Mouse (Mus musculus): ENCODE results near the gene Tekt2. TPM values are rescaled to one million over a fixed set of nuclear protein-coding genes. Genes with fewer than 3 reads are reported as not detected.

Gene Tekt2
- 1 to 10 TPM in 1 of 2 experiments, not detected in 1; 1.1 TPM for total RNA-seq (2023)

GRCm38 (mm10) chr4:126325281-126325861, at the start of gene Tekt2:
Gene Tekt2 (minus strand): TSS chr4:126325688.

DNA sequence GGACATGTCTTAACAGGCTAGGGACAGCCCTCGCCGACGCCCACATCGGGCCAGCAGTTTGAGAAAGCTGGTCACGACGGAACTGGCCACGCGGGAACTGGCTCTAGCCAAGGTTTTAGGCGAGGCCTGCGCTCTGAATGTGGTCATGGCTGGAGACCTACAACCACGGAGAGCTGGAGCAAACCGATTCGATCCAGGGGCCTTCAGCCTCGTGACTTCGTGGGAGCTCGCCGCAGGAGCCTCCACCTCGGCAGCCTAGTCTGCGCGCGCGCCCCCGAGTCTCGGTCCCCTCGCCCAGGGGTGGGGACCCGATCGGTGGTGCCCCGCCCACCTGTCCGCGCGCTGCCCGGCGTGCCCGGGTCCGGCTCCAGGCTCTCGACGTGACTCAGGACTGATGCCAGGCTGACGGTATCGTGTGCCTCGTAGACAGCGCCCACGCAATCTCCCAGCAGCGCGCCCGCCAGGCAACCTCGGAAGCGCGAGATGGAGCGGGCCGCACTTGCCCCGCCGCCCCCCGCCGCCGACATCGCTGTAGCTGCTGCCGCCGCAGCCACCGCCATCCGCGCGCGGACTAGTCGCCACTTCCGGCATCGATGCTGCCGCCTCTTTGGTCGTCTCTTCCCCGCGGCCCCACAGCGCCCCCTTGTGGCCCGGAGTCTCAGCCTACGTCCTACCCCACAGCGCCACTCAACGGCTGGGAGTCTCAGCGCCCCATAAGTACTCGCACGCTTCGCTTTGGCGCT, 4.2 kb downstream of the Tekt2 start, which contains the start of gene Adprhl2:
Gene Adprhl2 (minus strand): TSS at position 593 of the 743 bp plus-strand sequence.

DNA sequence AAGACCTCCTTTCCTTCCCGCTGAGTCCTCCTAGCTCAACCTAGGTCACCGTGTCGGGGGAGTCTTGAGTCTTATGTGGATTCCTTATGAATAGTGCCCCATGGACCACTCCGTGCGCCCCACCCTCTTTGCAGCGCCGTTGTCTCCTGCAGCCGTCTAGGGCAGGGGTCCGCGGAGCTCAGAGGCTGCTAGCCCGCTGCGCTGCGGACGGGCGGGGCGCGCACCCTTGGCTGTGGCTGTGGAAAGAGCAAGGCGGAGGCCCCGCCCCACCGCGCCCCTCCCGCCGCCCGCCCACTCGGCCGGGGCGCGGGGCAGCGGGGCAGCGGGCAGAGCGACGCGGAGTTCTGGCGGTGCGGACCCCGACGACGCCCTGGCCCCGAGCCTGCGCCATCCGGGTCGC, 39.0 kb downstream of the Tekt2 start, which contains the start of gene Col8a2:
Gene Col8a2 (plus strand): TSS at position 302 of the 400 bp plus-strand sequence.

Other genes with a start within 250 kb of the Tekt2 start
- gene Lsm10, start 229.1 kb downstream of the Tekt2 start, total RNA-seq (2023), result 10 to 100 TPM; 17.1 to 19.2 TPM
- 10 to 100 TPM; 37.0 to 42.5 TPM for gene Stk40, start 221.7 kb downstream of the Tekt2 start, total RNA-seq (2023)
- 1 to 10 TPM; 4.4 to 5.0 TPM for gene Eva1b, start 177.9 kb downstream of the Tekt2 start, total RNA-seq (2023)
- 1 to 10 TPM in 1 of 2 experiments, under 1 TPM in 1; 0.95 to 1.3 TPM for gene Sh3d21, start 162.2 kb downstream of the Tekt2 start, total RNA-seq (2023)
- 100 to 1,000 TPM; 542 to 583 TPM for gene Thrap3, start 122.9 kb downstream of the Tekt2 start, total RNA-seq (2023)
- 10 to 100 TPM; 42.4 to 50.6 TPM for gene Map7d1, start 69.3 kb downstream of the Tekt2 start, total RNA-seq (2023)
- 10 to 100 TPM; 32.8 to 49.4 TPM for gene Trappc3, start 63.4 kb downstream of the Tekt2 start, total RNA-seq (2023)
- not detected for gene Col8a2, start 38.9 kb downstream of the Tekt2 start, total RNA-seq (2023)
- gene Adprhl2, start 4.0 kb downstream of the Tekt2 start, total RNA-seq (2023), result 10 to 100 TPM; 43.8 to 47.9 TPM
- 10 to 100 TPM; 32.6 to 34.6 TPM for gene Ago3, start 103.9 kb upstream of the Tekt2 start, total RNA-seq (2023)
- gene Ago1, start 142.9 kb upstream of the Tekt2 start, total RNA-seq (2023), result 10 to 100 TPM; 70.1 to 73.1 TPM
- 10 to 100 TPM; 10.1 to 13.5 TPM for gene Ago4, start 207.8 kb upstream of the Tekt2 start, total RNA-seq (2023)
- 10 to 100 TPM; 11.2 to 14.4 TPM for gene Clspn, start 231.2 kb upstream of the Tekt2 start, total RNA-seq (2023)

Measured in B cell, adult 67 days (primary cell).